Mouse (Mus musculus) cerebellum, adult 11 months (tissue): ENCODE results near the gene Ost4.

Source experiments
- DNase-seq: peaks from one replicate; pipeline ENCODE4 v3.0.0; 2022

Ost4 gene

DNA sequence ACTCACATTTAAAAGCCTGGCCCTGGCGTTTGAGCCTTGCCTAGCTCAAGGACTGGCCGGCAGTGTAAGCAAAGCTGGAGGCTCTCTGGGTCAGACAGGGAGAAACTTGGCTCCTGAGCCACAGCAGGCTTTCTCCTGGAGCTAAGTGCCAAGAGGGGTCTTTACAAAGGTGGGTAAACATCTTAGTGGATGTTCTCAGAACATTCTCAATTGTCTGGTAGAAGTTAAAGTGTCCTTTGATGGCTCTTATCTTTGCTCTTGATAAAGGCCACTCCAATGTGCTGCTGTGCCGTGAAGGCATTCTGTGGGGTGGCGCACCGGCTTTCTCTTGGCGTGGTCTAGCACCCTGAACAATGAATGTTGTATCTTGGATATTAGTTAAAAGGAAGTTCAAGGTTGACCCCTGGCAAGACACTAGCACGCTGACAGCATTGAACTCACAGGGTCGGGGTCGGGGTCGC is 15.0 kb upstream of the Ost4 start:
- no peak for DNase-seq

DNA sequence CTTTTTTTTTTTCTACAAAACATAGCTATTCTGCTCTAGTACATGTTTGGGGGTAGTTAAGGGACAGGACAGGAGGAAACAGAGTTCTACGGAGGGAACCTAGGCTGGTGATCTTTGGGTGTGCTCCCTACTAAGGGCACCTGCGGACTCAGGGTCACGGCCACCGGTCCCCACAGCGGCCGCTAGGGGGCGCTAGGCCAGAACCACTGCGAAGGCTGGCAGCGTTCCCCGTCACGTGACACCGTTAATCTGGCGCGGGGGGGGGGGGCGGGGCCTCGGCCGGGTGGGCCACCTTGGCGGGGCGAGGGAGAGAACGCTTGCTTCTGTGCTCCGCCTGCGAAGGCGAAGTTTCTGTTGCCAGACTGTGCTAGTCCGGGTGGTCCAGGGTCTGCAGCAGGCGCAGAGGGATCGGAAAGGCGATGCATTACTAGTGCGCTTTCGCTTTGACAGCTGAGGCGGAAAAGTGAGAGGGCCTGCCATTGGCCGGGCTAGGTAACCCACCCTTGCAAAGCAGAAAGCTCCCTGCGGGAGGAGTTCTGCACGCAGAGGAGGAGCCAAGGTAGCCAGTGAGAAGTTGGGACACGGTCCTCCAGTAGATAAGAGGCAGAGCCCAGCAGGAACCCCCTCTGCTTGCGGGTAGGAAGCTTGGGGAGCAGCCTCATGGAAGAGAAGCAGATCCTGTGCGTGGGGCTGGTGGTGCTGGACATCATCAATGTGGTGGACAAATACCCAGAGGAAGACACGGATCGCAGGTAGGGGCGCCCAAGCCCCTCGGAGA is 13.9 kb upstream of the Ost4 start, which contains the start of gene Khk:
Gene Khk (plus strand): TSS at position 176 of the 778 bp plus-strand sequence.
- DNase-seq = peak; percentile 92

DNA sequence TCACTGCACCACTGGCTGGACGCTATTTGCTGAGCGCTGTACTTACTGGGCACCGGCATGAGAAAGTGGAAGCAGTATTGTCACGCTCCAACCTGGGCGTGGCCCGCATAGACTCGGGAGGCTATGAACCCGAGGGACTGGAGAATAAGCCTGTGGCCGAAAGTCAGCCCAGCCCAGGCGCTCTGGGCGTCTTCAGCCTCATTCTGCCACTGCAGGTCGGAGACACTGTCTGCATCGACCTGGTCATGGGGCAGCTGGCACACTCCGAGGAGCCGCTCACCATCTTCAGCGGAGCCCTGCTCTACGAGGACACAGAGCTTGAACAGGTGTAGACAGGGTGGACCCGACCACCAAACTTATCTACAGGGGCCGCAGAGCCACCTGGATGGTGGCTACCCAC is 13.0 kb upstream of the Ost4 start:
- DNase-seq = no peak

DNA sequence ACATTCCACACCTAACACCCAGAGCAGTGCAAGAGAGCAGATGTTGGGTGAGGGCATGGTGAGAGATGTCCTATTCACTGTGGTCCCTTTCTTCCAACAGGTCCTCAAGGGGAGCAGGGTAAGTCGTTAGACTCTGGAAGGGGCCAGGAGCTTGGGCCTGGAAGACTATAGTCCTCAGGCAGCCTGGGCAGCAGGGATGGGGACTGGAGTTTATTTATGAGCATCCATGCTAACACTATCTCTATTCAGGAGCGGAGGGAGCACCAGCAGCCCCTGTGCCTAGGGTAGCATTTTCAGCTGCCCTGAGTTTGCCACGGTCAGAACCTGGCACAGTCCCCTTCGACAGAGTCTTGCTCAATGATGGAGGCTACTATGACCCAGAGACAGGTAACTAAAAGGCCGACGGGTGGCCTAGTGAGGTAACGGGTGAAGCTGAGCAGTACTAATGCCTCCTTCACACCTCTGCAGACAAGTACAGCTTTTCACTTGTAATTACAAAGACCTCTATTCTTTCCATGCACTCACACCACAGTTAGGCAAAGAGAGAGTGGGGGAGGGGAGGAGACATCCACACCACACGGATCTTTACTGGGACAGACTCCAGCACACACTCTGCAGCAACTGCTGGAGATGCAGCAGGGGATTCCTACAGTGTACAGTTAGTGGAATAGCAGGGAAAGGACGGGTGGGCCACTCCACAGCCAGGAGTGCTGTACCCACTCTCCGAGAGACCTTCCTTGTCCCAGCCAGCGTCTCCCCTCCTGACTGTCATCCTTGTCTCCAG is 12.4 kb upstream of the Ost4 start:
- no peak for DNase-seq

DNA sequence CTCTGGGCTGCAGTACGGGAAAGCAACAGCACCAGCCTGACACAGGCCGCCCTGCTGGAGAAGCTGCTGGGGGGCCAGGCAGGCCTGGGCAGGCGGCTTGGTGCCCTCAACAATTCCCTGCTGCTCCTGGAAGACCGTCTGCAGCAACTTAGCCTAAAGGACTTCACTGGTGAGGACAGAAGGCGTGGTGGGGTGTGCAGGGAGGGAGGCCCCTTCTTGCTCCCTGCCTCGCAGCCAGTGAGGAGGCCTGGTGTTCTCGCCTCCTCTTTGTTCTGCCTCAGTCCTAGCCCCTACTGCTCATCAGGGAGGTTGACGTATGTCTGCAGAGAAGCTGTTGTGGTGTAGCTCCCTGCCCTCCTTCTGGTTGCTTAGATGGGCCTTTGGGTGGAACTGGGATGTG is 11.1 kb upstream of the Ost4 start:
- DNase-seq = no peak

DNA sequence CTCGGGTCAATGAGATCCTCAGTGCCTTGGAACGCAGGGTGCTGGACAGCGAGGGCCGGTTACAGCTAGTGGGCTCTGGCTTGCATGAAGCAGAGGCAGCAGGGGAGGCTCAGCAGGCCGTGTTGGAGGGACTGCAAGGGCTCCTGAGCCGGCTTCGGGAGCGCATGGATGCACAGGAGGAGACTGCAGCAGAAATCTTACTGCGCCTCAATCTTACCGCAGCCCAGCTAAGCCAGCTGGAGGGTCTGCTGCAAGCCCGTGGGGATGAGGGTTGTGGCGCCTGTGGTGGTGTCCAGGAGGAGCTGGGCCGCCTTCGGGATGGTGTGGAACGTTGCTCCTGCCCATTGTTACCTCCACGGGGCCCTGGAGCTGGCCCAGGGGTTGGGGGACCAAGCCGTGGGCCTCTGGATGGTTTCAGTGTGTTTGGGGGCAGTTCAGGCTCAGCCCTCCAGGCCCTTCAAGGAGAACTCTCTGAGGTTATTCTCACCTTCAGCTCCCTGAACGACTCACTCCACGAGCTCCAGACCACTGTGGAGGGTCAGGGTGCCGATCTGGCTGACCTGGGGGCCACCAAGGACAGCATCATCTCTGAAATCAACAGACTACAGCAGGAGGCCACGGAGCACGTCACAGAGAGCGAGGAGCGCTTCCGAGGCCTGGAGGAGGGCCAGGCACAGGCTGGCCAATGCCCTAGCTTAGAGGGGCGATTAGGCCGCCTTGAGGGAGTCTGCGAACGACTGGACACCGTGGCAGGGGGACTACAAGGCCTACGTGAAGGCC is 10.5 kb upstream of the Ost4 start:
- DNase-seq = no peak

DNA sequence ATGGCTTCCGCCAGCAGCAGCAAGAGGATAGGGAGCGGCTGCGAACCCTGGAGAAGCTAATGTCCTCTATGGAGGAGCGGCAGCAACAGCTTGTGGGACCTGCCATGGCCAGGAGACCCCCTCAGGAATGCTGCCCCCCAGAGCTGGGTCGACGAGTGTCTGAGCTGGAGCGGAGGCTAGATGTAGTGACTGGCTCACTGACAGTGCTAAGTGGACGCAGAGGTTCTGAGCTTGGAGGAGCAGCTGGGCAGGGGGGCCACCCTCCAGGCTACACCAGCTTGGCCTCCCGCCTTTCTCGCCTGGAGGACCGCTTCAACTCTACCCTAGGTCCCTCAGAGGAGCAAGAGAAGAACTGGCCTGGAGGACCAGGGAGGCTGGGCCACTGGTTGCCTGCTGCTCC is 9.8 kb upstream of the Ost4 start:
- DNase-seq = no peak

DNA sequence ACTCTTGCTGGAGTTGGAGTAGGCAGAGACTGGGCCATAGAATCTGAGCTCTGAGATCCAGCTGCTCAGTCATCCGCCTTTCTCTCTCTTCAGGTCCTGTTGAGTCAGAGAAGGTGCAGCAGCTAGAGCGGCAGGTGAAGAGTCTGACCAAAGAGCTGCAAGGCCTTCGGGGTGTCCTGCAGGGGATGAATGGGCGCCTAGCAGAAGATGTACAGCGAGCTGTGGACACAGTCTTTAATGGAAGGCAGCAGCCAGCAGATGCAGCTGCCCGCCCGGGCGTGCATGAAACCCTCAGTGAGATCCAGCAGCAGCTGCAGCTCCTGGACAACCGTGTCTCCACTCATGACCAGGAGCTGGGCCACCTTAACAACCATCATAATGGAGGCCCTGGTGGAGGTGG is 9.3 kb upstream of the Ost4 start:
- DNase-seq = no peak

DNA sequence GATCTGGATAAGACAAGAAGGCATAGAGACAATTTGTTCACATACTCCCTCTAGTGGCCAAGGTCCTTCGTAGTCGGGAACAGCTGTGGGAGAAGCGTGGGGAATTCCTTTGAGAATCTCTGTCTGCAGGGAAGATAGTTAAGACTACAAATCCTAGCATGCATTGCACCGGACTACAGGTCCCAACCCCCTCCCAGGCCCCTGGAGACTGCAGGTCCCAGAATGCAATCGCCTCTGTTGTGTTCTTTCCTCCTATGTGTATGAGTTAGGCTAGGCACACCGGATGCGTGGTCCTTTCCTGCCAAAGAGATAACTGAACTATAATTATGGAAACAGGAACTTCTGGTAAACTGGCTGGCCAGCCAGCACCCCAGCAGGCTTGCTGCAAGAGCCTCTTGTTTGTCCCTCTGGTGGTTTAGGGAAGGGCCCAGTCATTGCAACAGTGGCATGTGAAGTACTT is 8.4 kb upstream of the Ost4 start:
- peak; percentile 80 for DNase-seq

DNA sequence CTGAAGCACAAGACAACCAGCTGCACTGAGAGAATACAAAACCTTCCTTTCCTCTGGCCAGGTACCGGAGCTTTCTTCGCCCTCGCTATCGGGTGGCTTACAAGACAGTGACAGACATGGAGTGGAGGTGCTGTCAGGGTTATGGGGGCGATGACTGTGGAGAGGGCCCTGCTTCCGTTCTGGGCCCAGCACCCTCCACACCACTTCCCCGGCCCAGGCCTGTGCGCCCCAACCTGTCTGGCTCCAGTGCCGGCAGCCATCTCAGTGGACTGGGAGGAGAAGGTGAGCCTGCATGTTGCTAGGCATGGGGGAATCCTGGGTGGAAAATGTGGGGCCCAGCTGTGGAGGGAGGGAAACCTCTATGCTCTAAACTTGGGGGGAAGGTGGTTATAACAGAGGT is 7.9 kb upstream of the Ost4 start:
- DNase-seq = no peak

DNA sequence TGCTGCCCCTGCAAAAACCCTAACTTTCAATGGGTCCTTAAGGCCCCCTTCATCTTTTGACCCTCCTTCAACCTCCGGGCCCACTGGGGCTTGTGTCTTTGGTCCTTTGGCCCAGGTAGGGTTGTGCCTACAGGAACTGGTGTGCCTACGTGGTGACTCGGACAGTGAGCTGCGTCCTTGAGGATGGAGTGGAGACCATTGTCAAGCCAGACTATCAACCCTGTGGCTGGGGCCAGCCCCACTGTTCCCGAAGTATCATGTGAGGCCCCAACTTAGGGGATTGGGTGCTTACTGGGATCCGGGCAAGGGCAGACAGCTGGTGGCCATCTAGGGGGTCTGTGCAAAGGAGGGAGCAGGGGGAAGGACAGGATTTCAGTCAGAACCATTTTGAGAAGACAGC is 7.3 kb upstream of the Ost4 start:
- DNase-seq = no peak

DNA sequence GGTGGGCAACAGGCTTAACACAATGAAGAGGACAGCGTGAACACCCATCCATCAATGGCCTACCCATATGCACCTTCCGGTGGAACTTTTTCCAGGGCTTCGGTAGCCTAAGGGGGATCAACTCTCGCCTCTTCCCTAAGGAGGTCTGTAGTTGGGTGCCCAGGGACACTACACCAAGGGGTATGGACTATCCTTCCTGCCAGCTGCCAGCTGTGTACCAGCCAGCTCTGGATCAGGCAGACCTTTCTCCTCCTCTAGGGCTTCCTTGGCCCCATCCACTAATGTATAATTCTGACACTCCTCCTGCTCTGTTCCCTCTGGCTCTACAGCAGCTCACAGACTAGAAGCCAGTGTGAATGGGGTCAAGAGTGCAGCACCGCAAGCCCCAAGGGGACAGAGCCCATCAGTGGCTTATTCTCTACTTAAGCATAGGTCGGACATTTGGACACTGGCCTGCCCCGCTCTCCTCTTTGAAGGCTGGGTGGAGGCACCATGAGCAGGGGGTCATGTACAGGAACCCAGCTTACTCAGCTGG is 6.6 kb upstream of the Ost4 start:
- DNase-seq = no peak

DNA sequence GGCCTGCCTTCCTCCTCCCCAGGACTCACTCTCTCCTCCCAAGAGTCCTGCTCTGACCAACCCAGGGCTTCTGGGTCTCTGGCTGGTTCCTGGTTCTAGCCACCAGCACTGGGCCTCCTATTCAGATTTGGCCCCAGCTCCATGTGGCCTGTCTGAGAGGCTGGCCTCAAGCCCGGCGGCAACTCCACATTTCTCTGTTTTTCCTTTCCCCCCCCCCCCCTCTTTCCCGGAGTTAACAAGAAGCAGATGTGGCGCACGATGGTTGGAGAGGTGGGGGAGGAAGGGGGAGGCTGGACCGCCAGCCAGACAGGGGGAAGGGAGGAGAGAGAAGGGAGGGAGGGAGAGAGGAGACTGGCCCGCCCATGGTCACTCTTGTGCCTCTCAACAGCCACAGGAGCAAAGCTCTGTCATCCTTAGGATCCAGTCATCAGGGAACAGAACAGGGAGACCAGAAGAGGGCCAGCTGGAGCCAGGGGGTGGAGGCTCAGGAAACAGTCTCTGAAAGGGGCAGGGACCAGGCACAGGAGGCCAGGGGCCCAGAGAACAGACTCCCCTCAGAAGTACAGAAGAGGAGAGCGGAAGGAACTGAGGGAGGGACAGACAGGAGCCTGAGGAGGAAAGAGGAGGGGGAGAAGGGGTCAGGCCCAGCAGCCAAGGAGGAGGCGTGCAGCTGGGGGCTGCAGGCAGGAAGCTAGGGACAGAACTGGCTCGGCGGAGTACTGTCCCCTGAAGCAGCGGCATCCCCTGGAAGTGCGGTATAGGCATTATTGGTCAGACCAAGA is 5.7 kb upstream of the Ost4 start, which contains the start of gene Emilin1:
Gene Emilin1 (plus strand): TSS at position 343 of the 782 bp plus-strand sequence.
- DNase-seq = no peak

DNA sequence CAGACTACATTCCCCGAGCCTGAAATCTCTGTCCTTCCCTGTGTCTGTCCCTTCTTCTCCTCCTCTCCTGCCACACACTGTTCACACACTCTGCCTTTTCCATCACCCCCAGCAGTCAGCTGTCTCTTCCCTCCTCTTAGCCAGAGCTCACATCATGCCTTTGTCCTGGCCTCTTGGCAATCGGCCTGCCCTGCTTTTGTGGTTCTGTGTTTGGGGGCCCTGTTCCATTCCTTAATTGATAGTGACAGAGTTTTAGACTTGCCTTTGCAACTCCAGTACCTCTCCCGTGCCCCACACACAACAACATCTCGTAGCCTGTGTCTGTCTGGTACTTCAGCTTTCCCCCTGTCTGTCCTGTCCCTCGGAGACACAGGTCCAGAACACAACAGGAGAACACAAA is 4.6 kb upstream of the Ost4 start:
- no peak for DNase-seq

DNA sequence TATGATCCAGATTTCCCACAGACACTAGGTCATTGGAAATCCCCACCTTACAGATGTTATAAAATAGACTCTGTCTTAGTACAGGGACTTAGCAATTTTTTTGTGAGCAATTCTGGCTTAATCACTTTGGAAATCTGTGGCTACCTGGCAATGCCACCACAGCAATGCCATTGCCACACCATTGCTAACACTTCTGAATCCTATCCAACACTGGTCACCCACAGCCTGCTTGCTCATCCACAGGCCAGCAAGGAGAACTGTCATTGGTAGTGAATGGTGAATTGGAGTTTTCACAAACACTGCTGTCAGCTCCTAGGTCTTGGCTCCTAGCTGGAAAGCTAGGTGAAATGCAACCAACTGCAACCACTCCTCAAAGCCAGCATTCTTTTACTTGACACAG is 2.9 kb upstream of the Ost4 start:
- no peak for DNase-seq

DNA sequence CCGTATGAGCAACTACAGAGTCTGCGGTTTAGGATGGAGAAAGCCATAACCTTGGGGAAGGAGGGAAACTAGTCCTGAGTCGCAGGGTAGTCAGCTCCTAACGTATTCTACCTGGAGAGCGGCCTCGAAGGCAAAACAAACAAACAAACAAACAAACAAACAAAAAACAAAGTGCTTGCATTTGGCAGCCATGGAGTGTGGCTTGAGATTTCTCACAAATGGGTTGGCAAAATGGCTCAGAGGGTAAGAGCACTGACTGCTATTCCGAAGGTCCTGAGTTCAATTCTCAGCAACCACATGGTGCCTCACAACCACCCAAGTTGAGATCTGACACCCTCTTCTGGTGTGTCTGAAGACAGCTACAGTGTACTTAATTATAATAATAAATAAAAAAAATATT is 2.3 kb upstream of the Ost4 start:
- no peak for DNase-seq

DNA sequence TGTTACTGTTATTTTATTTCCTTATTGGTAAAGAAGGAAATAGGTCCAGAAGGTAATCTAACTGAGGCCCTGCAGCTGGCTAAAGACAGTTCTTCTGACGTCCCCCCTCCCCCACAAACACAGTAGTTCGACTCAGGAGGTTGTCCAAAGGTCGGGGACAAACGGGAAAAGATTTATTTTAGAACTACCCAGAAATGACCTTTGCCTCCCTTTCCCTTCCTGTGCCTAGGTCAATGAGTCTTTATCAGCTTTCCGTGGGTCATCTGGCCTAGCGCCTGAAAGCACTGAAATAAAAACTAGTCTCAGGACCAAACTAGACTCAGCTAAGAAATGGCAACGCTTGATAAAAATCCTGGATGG is 1.7 kb upstream of the Ost4 start:
- no peak for DNase-seq

DNA sequence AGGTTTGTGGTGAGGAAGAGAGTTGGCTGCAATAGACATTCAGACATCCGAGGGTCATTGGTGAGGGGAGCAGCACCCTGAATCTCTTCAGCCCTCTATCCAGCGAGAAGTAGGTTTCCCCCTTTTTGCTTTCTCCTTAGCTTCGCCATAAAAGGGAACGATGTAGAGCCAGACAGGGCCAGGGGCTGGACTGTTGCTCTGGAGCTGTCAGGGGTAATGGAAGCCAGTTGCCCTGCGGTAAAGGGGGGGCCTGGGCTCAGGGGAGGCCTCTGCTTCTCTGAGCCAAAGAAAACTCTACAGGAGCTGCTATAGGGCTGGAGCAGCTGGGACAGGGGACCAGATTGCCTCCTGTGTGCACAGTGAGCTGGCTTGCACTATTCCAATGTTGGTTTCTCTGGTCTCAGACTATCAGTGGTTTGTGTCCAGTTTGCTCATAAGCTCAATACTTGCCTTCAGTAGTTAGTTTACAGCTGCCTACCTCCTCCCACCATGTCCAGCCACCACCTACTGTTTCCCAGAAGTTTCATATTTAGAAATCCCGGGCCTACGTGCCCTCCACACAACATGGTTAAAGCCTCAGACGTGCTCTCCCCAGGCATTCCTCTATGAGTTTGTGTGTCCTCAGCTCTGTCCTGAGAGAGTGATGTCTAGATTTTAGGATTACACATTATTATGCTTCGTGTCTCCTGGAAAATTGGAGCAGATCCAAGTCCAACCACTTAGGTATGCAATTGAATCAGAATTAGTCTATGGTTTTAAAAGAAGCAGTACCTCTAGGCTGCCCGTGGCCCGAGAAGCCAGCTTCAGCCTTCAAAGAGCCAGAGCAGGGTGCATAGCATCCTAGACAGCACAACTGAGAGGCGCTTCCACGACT is 1.1 kb upstream of the Ost4 start:
- DNase-seq = no peak

DNA sequence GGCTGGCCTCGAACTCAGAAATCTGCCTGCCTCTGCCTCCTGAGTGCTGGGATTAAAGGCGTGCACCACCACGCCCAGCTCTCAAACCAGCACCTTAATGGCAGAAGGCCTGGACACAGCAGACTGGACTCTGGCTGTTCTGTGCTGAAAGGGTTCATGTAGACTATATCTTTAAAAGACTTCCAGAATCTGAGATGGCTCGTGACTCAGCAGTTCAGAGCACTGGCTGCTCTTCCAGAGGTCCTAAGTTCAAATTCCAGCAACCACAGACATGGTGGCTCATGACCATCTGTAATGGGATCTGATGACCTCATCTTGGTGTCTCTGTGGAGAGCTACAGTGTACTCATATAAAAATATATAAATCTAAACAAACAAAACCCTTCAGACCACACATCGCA is 5.7 kb downstream of the Ost4 start:
- no peak for DNase-seq

DNA sequence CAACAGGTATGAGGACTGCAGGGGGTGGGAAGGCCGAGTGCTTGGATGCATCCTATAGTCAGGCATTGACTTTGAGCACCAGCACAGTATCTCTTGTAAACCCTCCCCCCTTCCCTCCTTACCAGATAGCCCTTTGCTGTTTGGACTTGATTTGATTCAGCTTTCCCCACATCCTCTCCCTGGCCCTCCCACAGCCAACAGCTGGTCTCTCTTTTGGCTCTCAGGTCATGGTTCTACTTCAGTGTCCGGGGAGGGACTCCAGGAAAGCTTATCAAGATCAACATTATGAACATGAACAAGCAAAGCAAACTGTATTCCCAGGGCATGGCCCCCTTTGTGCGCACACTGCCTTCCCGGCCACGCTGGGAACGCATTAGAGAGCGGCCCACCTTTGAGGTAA is 17.2 kb downstream of the Ost4 start:
- DNase-seq = no peak

DNA sequence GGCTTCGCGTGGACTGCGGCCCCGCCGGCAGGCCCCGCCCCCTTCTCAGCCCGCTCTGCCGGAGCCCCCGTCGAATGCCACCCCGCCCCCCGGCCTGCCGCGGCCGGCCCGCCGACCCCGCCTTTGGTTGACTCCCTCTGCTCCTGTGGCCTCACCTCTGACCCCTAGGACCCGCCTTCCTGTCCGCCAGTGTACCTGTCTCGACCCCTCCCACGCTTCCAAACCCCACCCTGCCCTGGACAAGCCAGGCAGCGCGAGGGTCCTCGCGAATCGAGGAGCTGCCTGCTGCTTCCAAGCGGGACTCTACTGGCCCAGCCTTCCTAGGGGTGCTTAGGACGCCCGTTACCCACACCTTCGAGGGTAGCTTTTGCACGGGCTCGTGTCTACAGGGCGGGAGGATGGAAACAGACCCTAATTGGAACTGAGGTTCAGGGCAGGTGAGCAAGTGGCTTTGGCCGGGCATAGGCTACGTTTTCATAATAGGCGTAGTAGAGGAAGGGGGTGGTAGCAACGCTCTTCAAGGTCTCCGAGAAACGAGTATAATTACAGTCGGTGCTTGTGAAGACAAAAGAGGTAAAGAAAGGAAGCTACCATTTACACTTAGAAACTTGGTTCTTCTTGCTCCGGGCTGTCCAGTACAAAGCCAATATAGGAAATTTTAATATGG is 18.4 kb downstream of the Ost4 start:
- no peak for DNase-seq
